Mouse (Mus musculus): ENCODE measurements around the gene Ndp.

The Ndp gene

GRCm38 (mm10) chrX:16911241-16911873 lies at the start of gene Ndp:
Gene Ndp (minus strand): TSS chrX:16911774.
- DNase-seq (ENCODE audit: low read depth in 1 of 2, low spot score in 2 of 2): no peak

- no peak for DNase-seq (ENCODE audit: low read depth in 1 of 2, low spot score in 2 of 2)
Observed at GRCm38 (mm10) chrX:16954767-16955166, 43.2 kb upstream of the Ndp start.

GRCm38 (mm10) chrX:16918006-16918405 lies 6.4 kb upstream of the Ndp start:
- DNase-seq (ENCODE audit: low read depth in 1 of 2, low spot score in 2 of 2): no peak

GRCm38 (mm10) chrX:16913118-16913517 lies 1.5 kb upstream of the Ndp start:
- DNase-seq (ENCODE audit: low read depth in 1 of 2, low spot score in 2 of 2): no peak

- no peak for DNase-seq (ENCODE audit: low read depth in 1 of 2, low spot score in 2 of 2)
Observed at GRCm38 (mm10) chrX:16911911-16912310, 337 bp upstream of the Ndp start.

- DNase-seq (ENCODE audit: low read depth in 1 of 2, low spot score in 2 of 2): no peak
Observed at GRCm38 (mm10) chrX:16910211-16911095, 1.1 kb downstream of the Ndp start.

GRCm38 (mm10) chrX:16908652-16909051 lies 2.9 kb downstream of the Ndp start:
- no peak for DNase-seq (ENCODE audit: low read depth in 1 of 2, low spot score in 2 of 2)

DNA sequence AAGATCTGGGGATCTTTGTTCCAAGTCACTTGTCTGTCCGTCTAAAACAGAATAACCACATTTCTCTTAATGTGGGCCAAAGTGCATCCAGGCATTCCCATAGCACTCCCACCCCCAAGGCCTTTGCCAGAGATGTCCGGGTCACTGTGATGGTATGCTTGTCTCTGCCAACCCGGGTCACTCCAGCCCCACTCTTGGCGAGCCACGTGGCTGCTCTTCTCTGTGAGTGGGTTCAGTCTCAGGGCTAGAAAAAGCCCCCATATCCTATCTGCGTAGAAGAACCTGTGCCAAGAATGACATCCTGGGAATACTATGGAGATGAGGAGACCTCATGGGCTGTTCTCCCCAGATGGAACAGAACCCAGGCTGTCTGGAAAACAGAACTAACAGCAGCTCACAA lies 4.0 kb downstream of the Ndp start:
- DNase-seq (ENCODE audit: low read depth in 1 of 2, low spot score in 2 of 2): no peak

- no peak for DNase-seq (ENCODE audit: low read depth in 1 of 2, low spot score in 2 of 2)
Observed at GRCm38 (mm10) chrX:16894377-16895175, 17.0 kb downstream of the Ndp start.

DNA sequence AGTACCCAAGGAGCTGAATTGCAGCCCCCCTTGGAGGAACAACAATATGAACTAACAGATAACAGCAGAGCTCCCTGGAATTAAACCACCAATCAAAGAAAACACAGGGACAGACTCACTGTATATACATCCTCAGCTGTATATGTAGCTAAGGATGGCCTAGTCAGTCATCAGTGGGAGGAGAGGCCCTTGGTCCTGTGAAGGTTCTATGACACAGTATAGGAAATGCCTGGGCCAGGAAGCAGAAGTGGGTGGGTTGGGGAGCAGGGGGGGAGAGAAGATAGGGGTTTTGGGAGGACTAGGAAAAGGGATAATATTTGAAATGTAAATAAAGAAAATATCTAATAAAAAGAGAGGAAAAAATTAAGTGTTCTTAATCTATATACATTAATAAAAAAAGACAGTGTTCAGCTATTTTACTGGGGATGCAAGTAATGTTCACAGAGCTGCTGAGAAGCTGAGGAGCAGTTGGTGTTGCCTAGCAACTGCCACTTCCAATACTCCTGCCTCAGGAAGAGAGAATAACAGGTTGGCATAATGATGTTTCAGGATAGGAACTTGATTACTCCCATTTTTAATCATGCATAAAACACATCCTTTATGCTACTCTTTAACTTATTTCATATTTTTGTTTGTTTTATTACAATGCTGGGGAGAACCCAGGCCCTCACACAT lies 43.8 kb downstream of the Ndp start:
- DNase-seq (ENCODE audit: low read depth in 1 of 2, low spot score in 2 of 2): no peak

GRCm38 (mm10) chrX:16860244-16860643 lies 51.3 kb downstream of the Ndp start:
- DNase-seq (ENCODE audit: low read depth in 1 of 2, low spot score in 2 of 2): no peak

GRCm38 (mm10) chrX:16846034-16846433 lies 65.5 kb downstream of the Ndp start:
- no peak for DNase-seq (ENCODE audit: low read depth in 1 of 2, low spot score in 2 of 2)

GRCm38 (mm10) chrX:16841443-16841842 lies 70.1 kb downstream of the Ndp start:
- no peak for DNase-seq (ENCODE audit: low read depth in 1 of 2, low spot score in 2 of 2)

DNA sequence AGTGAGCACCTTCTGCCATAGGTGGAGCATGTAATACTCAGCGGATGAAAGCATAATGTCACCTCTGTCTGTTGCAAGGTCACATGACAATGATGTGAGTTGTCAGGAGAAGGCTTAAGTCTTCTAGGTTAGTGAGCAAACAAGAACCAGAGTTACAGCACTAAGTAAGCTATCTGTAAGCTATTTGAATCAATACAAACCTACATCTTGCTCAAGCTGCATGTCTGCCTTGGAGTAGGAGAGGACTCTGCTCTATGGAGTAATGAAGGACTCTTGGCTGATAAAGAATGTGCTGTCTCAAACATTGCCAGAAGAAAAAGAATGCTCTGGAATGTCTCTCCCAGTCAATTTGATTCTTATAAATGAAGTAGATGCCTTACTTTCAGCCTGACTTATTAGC lies 74.3 kb downstream of the Ndp start:
- no peak for DNase-seq (ENCODE audit: low read depth in 1 of 2, low spot score in 2 of 2)

- no peak for DNase-seq (ENCODE audit: low read depth in 1 of 2, low spot score in 2 of 2)
Observed at GRCm38 (mm10) chrX:16836488-16837082, 75.0 kb downstream of the Ndp start.
